Mouse (Mus musculus): ENCODE measurements around the gene Ube2s. TPM values are rescaled to one million over a fixed set of nuclear protein-coding genes. Genes with fewer than 3 reads are reported as not detected.
"Not testable (repeated sequence)": the region's sequence is repeated elsewhere in the genome, so short reads cannot be mapped to it uniquely, and the experiment has no call there.

The Ube2s gene
- polyA plus RNA-seq, 1 experiment = 67.8 TPM

DNA sequence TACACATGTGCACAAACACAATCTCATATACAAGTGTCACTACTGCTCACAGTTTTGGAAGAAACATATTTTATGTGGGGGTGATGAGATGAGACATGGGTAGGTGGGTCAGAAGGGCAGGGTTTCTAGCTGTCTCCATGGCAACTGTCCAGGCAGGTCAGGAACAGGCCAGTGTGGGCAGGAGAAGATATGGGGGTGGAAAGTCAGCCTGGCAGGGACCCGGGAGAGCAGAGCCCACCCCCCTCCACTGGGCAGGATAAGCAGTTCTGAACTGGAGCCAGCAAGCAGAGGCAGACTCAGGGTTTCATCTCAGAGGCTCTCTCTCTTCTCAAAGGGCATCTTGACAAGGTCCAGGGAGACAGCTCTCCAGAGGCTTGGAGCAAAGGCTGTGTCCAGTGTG, 25.2 kb upstream of the Ube2s start:
- peaks cover 3% of the 10 kb centered on the region; the same call in 1 of the 2 replicates for H3K4me1 ChIP-seq (ENCODE audit: control insufficient read depth, insufficient read depth, insufficient read length, low read length)

DNA sequence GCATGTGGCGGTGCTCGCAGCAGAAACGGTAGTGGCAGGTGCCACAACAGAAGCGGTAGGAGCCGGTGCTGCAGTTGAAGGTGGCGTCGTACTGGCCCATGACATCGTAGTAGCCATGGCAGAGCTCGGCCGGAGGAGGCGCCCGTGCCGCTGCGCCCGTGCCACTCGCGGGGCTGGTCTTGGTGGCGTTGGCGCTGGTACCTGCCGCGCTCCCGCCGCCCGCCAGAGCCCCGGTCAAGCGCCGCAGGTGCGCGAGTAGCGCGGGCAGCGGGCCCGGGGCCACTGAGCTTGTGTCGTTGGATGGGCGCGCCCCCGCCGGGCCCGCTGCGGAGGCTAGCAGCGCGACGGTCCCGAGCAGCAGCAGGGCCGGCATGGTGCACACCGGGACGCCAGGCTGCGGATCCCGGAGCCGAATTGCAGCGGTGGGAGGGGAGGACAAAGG, 24.0 kb upstream of the Ube2s start:
- H3K27ac ChIP-seq (replicated peaks; ENCODE audit: low read depth, low read length) = no peak overlapping the region
- H3K4me3 ChIP-seq (ENCODE audit: insufficient read depth, low read depth, low read length) = peak overlapping the region; percentile 50
- H3K4me1 ChIP-seq (ENCODE audit: control insufficient read depth, insufficient read depth, insufficient read length, low read length) = peaks cover 3% of the 10 kb centered on the region; the same call in 1 of the 2 replicates

More for the DNA sequence above, 25.2 kb upstream of the Ube2s start:
- Histone ChIP-seq H3K4me3 (ENCODE audit: insufficient read depth, low read depth, low read length) (no peak overlapping the region), H3K27ac (replicated peaks; ENCODE audit: low read depth, low read length) (no peak overlapping the region)

DNA sequence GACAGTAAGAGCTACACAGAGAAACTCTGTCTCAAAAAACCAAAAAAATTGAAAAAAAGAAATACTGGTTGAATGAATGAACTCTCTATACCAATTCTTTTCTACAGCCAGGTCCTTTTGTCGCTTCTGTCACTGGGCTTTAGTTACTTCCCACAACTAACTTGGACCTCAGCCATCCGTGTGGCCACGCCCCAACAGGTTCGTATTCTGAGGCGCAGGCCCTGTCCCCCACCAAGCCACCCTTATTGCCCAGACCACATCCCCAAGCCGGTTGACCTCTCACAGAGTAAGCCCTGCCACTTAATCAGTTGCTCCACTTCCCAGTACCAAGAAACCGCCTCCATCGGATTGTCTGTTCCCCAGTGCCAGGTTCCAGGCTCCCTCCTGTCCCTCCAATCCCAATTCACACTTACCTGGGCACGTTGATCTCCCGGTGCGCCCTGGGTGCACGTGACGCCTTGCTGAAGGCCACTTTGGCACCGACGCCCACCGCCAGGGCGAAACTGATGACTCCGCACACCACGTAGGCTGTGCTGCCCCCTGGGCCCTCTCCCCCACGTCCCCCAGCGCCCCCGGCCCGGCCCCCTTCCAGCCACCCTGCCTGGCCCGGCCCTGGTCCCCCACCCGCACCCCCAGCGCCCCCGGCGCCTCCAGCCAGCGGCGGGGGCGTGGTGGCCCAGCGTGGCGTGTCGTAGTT, 23.4 kb upstream of the Ube2s start:
- Histone ChIP-seq H3K4me1 (ENCODE audit: control insufficient read depth, insufficient read depth, insufficient read length, low read length) (peaks cover 3% of the 10 kb centered on the region; the same call in 1 of the 2 replicates), H3K4me3 (ENCODE audit: insufficient read depth, low read depth, low read length) (peak overlapping the region; percentile 36; the same call in 1 of the 2 replicates), H3K27ac (replicated peaks; ENCODE audit: low read depth, low read length) (no peak overlapping the region)

DNA sequence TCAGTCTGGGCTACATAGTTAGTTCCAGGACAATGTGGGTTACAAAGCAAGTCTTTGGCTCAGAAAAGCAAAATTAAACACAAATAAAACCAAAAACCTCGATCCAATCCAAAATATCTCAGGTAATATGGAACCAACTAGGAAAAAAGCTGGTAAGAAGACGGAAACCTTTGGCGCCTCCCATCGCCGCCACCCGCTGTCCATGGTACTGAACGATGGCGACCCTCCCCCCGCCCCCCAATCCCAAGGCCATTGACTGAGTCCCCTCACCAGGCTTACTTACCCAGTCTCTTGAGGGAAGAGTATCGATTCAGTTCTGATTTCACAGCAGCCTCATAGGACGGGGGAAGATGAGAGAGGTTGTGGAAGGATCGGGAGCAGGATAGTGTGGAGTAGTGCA, 18.1 kb upstream of the Ube2s start:
- Histone ChIP-seq H3K4me1 (ENCODE audit: control insufficient read depth, insufficient read depth, insufficient read length, low read length) (no peaks in the 10 kb centered on the region), H3K27ac (replicated peaks; ENCODE audit: low read depth, low read length) (no peak overlapping the region), H3K4me3 (ENCODE audit: insufficient read depth, low read depth, low read length) (no peak overlapping the region)

DNA sequence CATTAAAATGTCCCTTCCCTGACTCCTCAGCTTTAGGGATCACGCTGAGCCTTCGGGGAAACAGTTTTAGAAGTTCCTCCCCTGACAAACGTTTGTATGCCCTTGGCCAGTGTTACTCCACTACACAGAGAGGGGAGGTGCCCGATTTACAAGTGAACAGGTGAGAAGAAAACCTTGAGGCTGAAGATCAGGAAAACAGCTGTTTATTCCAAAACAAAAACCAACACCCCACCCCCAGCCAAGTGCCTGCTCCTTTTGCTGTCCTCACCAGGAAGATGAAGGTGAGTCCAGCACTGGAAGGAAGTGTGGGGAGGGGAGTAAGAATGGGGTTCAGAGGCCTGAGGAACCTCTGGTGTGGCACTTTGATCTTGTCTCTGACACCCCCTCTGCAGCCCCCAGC, 13.0 kb upstream of the Ube2s start:
- H3K4me1 ChIP-seq (ENCODE audit: control insufficient read depth, insufficient read depth, insufficient read length, low read length) = no peaks in the 10 kb centered on the region
- no peak overlapping the region for H3K27ac ChIP-seq (replicated peaks; ENCODE audit: low read depth, low read length)
- H3K4me3 ChIP-seq (ENCODE audit: insufficient read depth, low read depth, low read length) = no peak overlapping the region

DNA sequence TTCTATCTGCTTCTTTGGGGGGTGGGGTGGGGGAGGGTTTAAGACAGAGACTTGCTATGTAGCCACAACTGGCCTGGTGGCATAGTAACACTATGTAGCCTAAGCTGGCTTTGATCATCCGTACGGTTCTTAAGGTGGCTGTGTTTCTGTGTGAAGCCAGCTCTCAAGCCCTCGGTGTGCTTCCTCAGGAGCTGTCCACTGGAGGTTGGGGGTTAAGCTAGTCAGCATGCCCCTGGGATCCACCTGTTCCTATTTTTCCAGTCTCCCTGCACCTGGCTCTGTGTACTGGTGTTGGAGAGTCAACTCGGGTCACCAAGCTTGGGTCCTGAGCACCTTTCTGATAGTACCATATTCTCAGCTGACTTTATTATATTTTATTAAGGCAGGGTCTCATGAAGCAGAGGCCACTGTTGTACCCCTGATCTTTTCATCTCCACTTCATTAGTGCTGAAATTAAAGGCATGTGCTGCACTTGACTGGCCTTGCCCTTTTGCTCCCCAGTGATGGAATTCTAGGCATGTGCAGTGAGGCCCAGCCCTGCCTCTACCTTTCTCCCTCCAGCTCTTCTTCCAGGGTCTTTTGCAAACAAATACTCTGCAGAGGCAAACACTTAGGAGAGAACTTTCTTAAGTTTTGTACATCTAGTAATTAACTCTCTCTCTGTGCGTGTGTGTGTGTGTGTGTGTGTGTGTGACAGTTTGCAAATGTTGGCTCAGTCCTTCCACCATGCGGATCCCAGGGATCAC, 9.9 kb upstream of the Ube2s start:
- H3K27ac ChIP-seq (replicated peaks; ENCODE audit: low read depth, low read length) = no peak overlapping the region
- no peaks in the 10 kb centered on the region for H3K4me1 ChIP-seq (ENCODE audit: control insufficient read depth, insufficient read depth, insufficient read length, low read length)
- H3K4me3 ChIP-seq (ENCODE audit: insufficient read depth, low read depth, low read length) = no peak overlapping the region

DNA sequence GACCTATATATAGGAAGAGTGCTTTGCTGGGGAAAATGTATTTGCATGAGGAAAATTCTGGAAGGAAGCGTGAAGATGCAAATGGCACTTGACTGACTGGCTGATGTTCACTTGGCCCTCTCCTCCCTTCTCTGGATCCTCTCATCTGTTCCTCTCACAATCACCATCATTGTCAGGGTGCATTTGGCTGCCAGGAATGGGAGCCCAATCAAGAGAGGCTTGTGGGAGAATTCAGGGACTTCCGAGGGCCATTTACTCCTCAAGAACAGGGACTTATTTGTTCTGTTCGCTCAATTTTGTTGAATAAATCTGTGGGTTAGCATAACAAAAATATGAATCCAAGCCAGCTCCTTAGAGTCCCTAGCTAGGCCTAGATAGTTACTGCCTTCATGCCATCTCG, 9.3 kb upstream of the Ube2s start:
- Histone ChIP-seq H3K27ac (replicated peaks; ENCODE audit: low read depth, low read length) (no peak overlapping the region), H3K4me1 (ENCODE audit: control insufficient read depth, insufficient read depth, insufficient read length, low read length) (no peaks in the 10 kb centered on the region), H3K4me3 (ENCODE audit: insufficient read depth, low read depth, low read length) (no peak overlapping the region)

DNA sequence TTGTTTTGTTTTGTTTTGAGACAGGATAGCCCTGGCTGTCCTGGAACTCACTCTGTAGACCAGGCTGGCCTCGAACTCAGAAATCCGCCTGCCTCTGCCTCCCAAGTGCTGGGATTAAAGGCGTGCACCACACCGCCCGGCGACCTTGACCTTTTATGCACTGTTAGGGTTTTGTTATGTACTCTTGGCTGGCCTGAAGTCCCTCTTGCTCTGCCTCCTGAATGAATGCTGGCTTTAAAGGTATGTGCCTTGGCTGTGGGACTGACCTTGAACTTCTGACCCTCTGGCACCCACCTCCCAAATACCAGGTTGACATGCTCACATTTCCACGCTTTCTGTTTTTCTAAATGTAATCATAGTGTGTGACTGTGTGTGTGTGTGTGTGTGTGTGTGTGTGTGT, 8.5 kb upstream of the Ube2s start:
- not testable (repeated sequence) for H3K4me1 ChIP-seq (ENCODE audit: control insufficient read depth, insufficient read depth, insufficient read length, low read length); H3K4me3 ChIP-seq (ENCODE audit: insufficient read depth, low read depth, low read length); H3K27ac ChIP-seq (replicated peaks; ENCODE audit: low read depth, low read length)

DNA sequence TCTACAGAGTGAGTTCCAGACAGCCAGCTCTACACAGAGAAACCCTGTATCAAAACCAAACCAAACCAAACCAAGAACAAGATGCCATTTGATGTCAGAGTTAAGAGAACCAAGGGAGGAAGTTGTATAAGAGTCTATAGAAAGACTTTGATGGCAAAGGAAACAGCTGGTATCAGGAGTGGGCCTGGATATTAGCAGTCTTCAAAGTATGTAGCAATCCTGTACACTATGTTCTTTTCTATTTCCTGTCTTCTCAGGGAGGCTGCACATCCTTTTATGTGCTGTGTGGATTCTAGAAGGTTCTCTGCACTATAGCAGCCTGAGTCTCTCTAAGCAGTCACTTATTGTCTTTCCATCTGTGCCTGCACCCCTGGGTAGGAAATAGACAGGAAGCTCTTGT, 4.2 kb upstream of the Ube2s start:
- H3K27ac ChIP-seq (replicated peaks; ENCODE audit: low read depth, low read length) = no peak overlapping the region

DNA sequence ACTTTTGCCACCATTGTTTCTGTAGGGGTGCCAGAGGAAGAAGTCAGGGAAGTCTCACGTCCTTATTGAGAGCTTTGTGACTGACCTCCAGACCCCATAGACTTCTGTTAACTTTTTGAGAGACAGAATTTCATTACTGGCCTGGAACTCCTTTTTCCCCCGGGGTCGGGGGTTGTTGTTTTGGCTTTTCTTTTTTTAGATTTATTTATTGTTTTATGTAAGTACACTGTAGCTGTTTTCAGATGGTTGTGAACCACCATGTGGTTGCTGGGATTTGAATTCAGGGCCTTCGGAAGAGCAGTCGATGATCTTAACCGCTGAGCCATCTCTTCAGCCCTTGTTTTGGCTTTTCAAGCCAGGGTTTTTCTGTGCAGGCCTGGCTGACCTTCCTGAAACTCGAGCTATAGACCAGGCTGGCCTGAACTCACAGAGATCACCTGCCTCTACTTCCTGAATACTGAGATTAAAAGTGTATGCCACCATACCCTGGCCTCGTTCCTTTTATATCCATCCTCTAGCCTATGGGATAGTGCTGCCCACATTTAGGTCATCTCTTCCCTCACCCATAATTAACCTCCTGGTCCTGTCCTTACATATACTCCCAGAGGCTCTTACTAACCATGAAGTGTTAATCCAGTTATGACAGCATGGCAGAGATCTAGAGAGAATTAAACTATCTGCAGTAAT, 858 bp upstream of the Ube2s start:
- peak overlapping the region; percentile 95 for H3K27ac ChIP-seq (replicated peaks; ENCODE audit: low read depth, low read length)

More for the DNA sequence above, 4.2 kb upstream of the Ube2s start:
- no peak overlapping the region for H3K4me3 ChIP-seq (ENCODE audit: insufficient read depth, low read depth, low read length)
- H3K4me1 ChIP-seq (ENCODE audit: control insufficient read depth, insufficient read depth, insufficient read length, low read length) = no peaks in the 10 kb centered on the region

DNA sequence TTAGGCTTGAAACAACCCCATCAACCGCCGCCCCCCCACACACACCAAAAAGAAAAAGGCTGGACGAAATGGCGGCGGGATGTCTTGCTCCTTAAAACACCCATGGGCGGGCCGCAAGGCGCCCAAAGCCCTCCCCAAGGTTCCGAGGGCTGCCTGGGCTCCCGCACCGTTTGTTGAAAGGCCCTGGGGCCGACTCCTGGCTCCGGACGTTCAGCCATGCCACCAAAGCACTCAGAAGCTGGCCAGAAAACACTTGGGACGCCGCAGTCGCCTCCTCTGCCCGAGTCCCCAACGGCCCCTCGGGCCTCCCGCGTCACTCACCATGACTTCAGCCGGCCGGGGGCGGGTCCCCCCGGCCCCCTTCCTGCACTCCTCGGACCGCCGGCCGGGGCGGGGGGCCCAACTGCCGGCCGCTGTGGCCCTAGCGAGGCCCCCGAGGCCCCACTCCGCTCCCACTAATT, 518 bp downstream of the Ube2s start:
- Histone ChIP-seq H3K4me1 (ENCODE audit: control insufficient read depth, insufficient read depth, insufficient read length, low read length) (0 out of 2 replicates have a peak, but pooled peaks cover 3% of the 10 kb centered on the region), H3K4me3 (ENCODE audit: insufficient read depth, low read depth, low read length) (peak overlapping the region; percentile 76), H3K27ac (replicated peaks; ENCODE audit: low read depth, low read length) (peak overlapping the region; percentile 60)

More for the DNA sequence above, 858 bp upstream of the Ube2s start:
- Histone ChIP-seq H3K4me3 (ENCODE audit: insufficient read depth, low read depth, low read length) (peak overlapping the region; percentile 74), H3K4me1 (ENCODE audit: control insufficient read depth, insufficient read depth, insufficient read length, low read length) (0 out of 2 replicates have a peak, but pooled peaks cover 3% of the 10 kb centered on the region)

DNA sequence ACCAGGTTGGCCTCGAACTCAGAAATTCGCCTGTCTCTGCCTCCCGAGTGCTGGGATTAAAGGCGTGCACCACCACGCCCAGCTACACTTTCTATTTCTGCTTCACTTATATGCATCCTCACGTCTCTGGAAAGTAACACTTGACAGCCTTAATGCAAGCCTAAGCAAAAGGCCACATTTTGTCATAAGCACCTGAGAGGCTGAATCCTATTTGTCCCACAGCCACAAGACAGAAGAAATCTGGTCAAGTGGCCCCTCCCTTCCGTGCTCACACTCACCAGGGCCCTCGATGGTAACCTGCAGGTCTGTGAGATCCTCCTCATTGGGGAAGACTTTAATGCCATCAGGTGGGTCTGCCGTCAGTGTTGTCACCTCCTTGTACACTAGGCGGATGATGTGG, 1.3 kb downstream of the Ube2s start:
- not testable (repeated sequence) for H3K27ac ChIP-seq (replicated peaks; ENCODE audit: low read depth, low read length); H3K4me1 ChIP-seq (ENCODE audit: control insufficient read depth, insufficient read depth, insufficient read length, low read length)
- H3K4me3 ChIP-seq (ENCODE audit: insufficient read depth, low read depth, low read length) = peak overlapping the region; percentile 76

DNA sequence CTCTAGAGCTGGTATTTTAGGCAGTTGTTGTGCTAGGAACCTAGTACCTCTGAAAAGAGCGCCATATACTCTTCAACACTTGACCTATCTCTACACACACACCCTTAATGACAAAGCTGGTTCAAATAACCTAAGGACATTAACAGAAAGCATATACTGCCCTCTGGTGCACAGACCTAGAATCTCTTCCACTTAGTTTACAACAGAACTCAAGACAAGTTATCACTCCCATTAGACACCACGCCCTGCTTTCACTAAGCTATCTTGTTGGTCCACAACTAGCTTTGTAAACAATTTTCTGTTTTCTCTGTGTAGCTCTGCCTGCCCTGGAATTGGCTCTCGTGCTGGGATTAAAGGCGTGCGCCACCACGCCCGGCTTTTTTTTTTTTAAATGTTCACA, 5.7 kb downstream of the Ube2s start:
- H3K4me1 ChIP-seq (ENCODE audit: control insufficient read depth, insufficient read depth, insufficient read length, low read length) = peaks cover 3% of the 10 kb centered on the region; the same call in 1 of the 2 replicates
- H3K4me3 ChIP-seq (ENCODE audit: insufficient read depth, low read depth, low read length) = no peak overlapping the region
- H3K27ac ChIP-seq (replicated peaks; ENCODE audit: low read depth, low read length) = no peak overlapping the region

DNA sequence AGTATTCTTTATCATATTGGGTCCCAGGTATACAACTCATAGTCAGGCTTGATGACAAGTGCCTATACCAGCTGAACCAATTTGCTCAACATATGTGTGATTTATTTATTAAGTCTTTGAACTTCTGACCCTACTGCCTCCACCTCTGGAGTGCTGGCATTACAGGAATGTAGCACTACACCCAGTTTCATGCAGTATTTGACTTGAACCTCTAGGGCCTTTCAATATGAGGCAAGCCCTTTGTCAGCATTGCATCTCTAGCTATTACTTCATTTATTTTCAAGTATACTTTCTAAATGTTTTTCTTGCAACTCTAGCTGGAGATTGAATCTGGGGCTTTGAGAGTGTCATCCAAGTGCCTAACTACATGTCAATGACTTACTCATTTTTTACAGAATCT, 10.1 kb downstream of the Ube2s start:
- Histone ChIP-seq H3K4me1 (ENCODE audit: control insufficient read depth, insufficient read depth, insufficient read length, low read length) (no peaks in the 10 kb centered on the region; the same call in 1 of the 2 replicates), H3K27ac (replicated peaks; ENCODE audit: low read depth, low read length) (no peak overlapping the region), H3K4me3 (ENCODE audit: insufficient read depth, low read depth, low read length) (no peak overlapping the region)

DNA sequence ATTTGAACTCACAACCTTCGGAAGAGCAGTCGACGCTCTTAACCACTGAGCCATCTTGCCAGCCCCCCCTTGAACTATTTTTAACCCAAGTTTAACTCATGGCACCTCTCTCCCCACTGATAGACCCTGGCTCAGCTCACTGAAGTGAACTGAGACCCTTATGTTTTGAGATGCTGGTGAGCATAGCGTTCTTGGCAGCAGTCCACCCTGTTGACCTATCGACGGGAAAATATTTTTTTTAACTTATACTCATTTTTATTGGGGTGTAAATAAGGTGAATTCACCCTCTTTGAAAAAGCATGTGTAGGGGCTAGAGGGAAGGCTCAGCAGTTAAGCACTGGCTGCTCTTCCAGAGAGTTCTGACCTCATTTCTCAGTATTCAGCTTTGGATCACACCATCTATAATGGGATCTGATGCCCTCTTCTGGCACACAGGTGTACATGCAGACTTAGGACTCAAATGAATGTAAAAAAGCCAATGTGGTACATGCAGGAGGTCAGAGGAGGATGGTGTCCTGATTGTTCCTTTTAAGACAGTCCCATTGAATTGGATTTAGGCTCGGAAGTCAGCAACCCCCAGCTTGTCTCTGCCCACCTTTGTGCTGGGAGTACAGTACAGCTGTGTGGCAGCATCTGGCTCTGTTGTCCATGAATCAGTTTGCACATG, 16.5 kb downstream of the Ube2s start:
- Histone ChIP-seq H3K27ac (replicated peaks; ENCODE audit: low read depth, low read length) (no peak overlapping the region), H3K4me3 (ENCODE audit: insufficient read depth, low read depth, low read length) (no peak overlapping the region), H3K4me1 (ENCODE audit: control insufficient read depth, insufficient read depth, insufficient read length, low read length) (no peaks in the 10 kb centered on the region)
